Mouse (Mus musculus) kidney, embryonic 16.5 days (tissue): ENCODE data around the gene Rap1b. TPM values are rescaled to one million over a fixed set of nuclear protein-coding genes. Genes with fewer than 3 reads are reported as not detected.

Experiments used
- ATAC-seq: fragments of 200-750 bp; cut with Nextera tagmentation; 2 replicates; pipeline ENCODE4 v1.8.0; 2017; ENCODE audit warnings: moderate TSS enrichment; ENCODE audit not compliant: low FRiP score, low TSS enrichment
- H3K27ac ChIP-seq: fragments of 300-500 bp; sonication (generic); 2 replicates; pipeline ENCODE4 v1.5.1; 2014; ENCODE audit warnings: low read length
- H3K27me3 ChIP-seq: fragments of 300-500 bp; sonication (generic); 2 replicates; pipeline ENCODE4 v1.6.1; 2014; ENCODE audit warnings: low read length, control low read depth, mixed read lengths; ENCODE audit not compliant: insufficient read depth
- H3K36me3 ChIP-seq: fragments of 300-500 bp; sonication (generic); 2 replicates; pipeline ENCODE4 v1.6.1; 2014; ENCODE audit warnings: low read length, control low read depth, mixed read lengths; ENCODE audit not compliant: insufficient read depth
- H3K4me1 ChIP-seq: fragments of 300-500 bp; sonication (generic); 2 replicates; pipeline ENCODE4 v1.6.1; 2014; ENCODE audit warnings: low read length, control low read depth, mixed read lengths; ENCODE audit not compliant: insufficient read depth
- H3K4me2 ChIP-seq: fragments of 300-500 bp; sonication (generic); replicated peaks from 2 replicates; pipeline ENCODE4 v1.6.1; 2014; ENCODE audit warnings: low read depth, low read length
- H3K4me3 ChIP-seq: fragments of 300-500 bp; sonication (generic); 2 replicates; pipeline ENCODE4 v1.5.1; 2014; ENCODE audit warnings: mild to moderate bottlenecking, low read length
- H3K9ac ChIP-seq: fragments of 300-500 bp; sonication (generic); replicated peaks from 2 replicates; pipeline ENCODE4 v1.6.1; 2014; ENCODE audit warnings: low read length
- H3K9me3 ChIP-seq: fragments of 300-500 bp; sonication (generic); 2 replicates; pipeline ENCODE4 v1.6.1; 2016; ENCODE audit warnings: low read length, control low read depth
- WGBS: fragments of 180-500 bp; shearing (Covaris S2); extraction: QIAGEN DNeasy Blood & Tissue Kit; methylation state at CpG from one replicate; pipeline ENCODE4 v1.1.7; 2014; 5-methylcytosine and 5-hydroxymethylcytosine counted together
- polyA plus RNA-seq: library from polyadenylated mRNA; unstranded; fragments of >200 nt; fragmentation: Nextera tagmentation; extraction: Ambion mirVana; gene quantifications from 2 replicates; pipeline ENCODE4 v1.2.1, GENCODE M21; 2015

Gene Rap1b
- polyA plus RNA-seq, 1 experiment from 2014 or later: 185 TPM

GRCm38 (mm10) chr10:117862014-117862580, 16.3 kb upstream of the Rap1b start:
- no peak overlapping the region for H3K4me3 ChIP-seq
- no peaks in the 10 kb centered on the region for H3K4me1 ChIP-seq
- no peak overlapping the region for H3K9ac ChIP-seq
- H3K27ac ChIP-seq: no peak overlapping the region
- WGBS: 68% methylated on average over 11 of the region's 11 CpGs
- no peaks in the 10 kb centered on the region for H3K9me3 ChIP-seq
- H3K27me3 ChIP-seq: no peaks in the 10 kb centered on the region
- no peaks in the 10 kb centered on the region for H3K36me3 ChIP-seq
- ATAC-seq: peak; percentile 73
- H3K4me2 ChIP-seq: no peak overlapping the region

- H3K4me1 ChIP-seq: no peaks in the 10 kb centered on the region
- no peaks in the 10 kb centered on the region for H3K9me3 ChIP-seq
- no peaks in the 10 kb centered on the region for H3K36me3 ChIP-seq
- no peak overlapping the region for H3K9ac ChIP-seq
- 66% methylated on average over 16 of the region's 16 CpGs for WGBS
- H3K27me3 ChIP-seq: no peaks in the 10 kb centered on the region
- no peak overlapping the region for H3K4me3 ChIP-seq
- ATAC-seq: no peak
- no peak overlapping the region for H3K27ac ChIP-seq
- H3K4me2 ChIP-seq: no peak overlapping the region
Observed at GRCm38 (mm10) chr10:117860958-117861357, 15.1 kb upstream of the Rap1b start.

DNA sequence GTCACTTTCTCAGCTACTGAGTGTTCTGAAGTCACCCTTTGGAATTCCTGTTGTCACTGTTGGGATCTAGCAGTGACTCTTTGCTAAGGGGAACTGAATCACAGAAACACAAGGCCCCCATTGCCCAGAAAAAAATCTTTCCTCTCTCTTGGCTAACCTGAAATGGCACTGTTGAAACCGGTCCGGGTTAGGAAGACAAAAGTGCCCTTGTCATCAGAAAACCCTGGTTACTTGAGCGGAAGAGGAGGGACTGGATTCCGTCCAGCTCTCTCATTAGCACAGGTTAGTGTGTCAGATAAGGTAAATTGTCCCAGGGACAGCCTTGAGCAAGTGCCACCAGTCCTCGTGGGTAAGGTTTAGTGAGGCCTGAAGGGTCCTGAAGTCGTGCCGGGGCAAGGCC, 14.5 kb upstream of the Rap1b start:
- H3K36me3 ChIP-seq: no peaks in the 10 kb centered on the region
- no peaks in the 10 kb centered on the region for H3K27me3 ChIP-seq
- no peak overlapping the region for H3K4me3 ChIP-seq
- no peaks in the 10 kb centered on the region for H3K4me1 ChIP-seq
- H3K9ac ChIP-seq: no peak overlapping the region
- no peak overlapping the region for H3K27ac ChIP-seq
- WGBS: 70% methylated on average over 7 of the region's 7 CpGs
- no peak for ATAC-seq
- no peak overlapping the region for H3K4me2 ChIP-seq
- no peaks in the 10 kb centered on the region for H3K9me3 ChIP-seq

GRCm38 (mm10) chr10:117859800-117860199, 14.0 kb upstream of the Rap1b start:
- no peaks in the 10 kb centered on the region for H3K4me1 ChIP-seq
- no peak for ATAC-seq
- no peak overlapping the region for H3K4me2 ChIP-seq
- no peak overlapping the region for H3K9ac ChIP-seq
- H3K4me3 ChIP-seq: no peak overlapping the region
- no peaks in the 10 kb centered on the region for H3K36me3 ChIP-seq
- H3K27me3 ChIP-seq: no peaks in the 10 kb centered on the region
- H3K9me3 ChIP-seq: no peaks in the 10 kb centered on the region
- 76% methylated on average over 11 of the region's 11 CpGs for WGBS
- no peak overlapping the region for H3K27ac ChIP-seq

DNA sequence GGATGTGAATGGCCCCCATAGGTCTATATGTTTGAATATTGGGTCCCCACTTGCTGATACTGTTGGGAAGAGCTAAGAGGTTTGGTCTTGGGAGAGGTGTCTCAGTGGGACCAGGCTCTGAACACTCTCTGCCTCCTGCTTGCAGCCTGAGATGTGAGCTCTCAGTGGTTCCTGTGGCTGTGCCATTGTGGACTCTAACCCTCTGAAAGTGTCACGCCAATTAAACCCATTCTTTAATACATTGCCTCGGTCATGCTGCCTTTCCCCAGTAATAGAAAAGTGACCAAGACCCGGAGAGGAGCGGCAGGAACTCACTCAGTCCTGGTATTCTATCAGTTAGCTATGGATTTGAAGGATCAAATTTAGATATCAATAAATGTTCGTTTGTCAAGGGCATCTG, 12.4 kb upstream of the Rap1b start:
- H3K4me2 ChIP-seq: no peak overlapping the region
- no peak for ATAC-seq
- no peak overlapping the region for H3K4me3 ChIP-seq
- H3K9ac ChIP-seq: no peak overlapping the region
- H3K36me3 ChIP-seq: no peaks in the 10 kb centered on the region
- no peaks in the 10 kb centered on the region for H3K27me3 ChIP-seq
- no peaks in the 10 kb centered on the region for H3K9me3 ChIP-seq
- no peak overlapping the region for H3K27ac ChIP-seq
- H3K4me1 ChIP-seq: no peaks in the 10 kb centered on the region
- 89% methylated on average over 5 of the region's 5 CpGs for WGBS

DNA sequence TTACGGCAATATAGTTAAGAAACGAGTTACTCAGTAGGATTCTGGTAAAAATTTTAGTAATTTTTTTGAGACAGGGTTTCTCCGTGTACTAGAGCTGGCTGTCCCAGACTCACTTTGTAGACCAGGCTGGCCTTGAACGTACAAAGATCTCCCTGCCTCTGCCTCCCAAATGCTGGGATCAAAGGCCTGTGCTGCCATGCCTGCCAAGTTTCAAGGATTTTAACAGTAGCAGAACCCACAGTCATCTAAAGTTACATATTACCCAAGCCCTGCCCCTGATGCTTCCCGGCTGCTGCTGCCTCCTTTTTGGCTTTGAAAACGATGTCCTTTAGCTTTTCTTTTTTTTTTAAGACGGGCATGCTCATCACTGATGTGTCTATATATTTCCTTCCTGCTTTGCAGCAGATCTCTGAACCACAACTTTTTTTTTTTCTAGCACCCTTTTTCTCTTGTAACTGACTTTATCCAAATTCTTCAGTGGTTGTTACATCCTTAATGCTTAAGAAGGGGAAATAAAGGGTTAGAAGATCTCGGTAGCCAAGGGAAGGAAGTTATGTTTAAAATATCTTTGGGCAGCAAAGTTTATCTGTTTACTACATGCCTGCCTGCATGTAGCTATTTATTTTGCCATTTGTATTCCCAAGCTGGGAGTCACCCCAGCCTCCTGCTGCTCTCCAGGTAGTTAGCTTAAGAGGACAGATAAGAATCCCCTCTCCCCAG, 10.3 kb upstream of the Rap1b start:
- no peak overlapping the region for H3K4me2 ChIP-seq
- H3K36me3 ChIP-seq: no peaks in the 10 kb centered on the region
- ATAC-seq: no peak
- 65% methylated on average over 8 of the region's 8 CpGs for WGBS
- no peaks in the 10 kb centered on the region for H3K27me3 ChIP-seq
- no peaks in the 10 kb centered on the region for H3K9me3 ChIP-seq
- H3K4me1 ChIP-seq: no peaks in the 10 kb centered on the region
- no peak overlapping the region for H3K4me3 ChIP-seq
- no peak overlapping the region for H3K9ac ChIP-seq
- H3K27ac ChIP-seq: no peak overlapping the region

- no peak overlapping the region for H3K27ac ChIP-seq
- no peaks in the 10 kb centered on the region for H3K27me3 ChIP-seq
- H3K9ac ChIP-seq: no peak overlapping the region
- H3K4me1 ChIP-seq: no peaks in the 10 kb centered on the region
- no peak overlapping the region for H3K4me3 ChIP-seq
- no peak overlapping the region for H3K4me2 ChIP-seq
- ATAC-seq: no peak
- no peaks in the 10 kb centered on the region for H3K36me3 ChIP-seq
- WGBS: 90% methylated on average over 10 of the region's 10 CpGs
- no peaks in the 10 kb centered on the region for H3K9me3 ChIP-seq
Observed at GRCm38 (mm10) chr10:117852648-117853192, 6.9 kb upstream of the Rap1b start.

DNA sequence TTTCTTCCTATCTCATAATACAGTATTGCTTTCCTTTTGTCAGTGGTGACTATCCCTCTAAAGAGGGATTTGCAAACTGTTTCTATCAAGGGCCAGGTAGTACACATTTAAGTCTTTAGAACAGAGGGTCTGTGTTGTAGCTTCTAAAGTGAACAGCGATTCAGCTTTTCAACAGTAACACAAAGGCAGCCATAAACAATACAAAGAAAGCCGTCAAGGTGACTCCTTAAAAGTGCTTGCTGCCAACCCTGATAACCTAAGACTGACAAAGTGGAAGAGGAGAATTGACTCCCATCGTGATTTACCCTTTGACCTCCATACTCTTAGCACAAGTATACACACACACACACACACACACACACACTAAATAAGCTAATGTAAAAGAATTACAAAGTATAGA, 3.1 kb upstream of the Rap1b start:
- Histone ChIP-seq H3K4me2 (no peak overlapping the region), H3K4me3 (no peak overlapping the region), H3K36me3 (no peaks in the 10 kb centered on the region), H3K9me3 (no peaks in the 10 kb centered on the region), H3K9ac (no peak overlapping the region), H3K27me3 (no peaks in the 10 kb centered on the region), H3K4me1 (peaks cover 16% of the 10 kb centered on the region), H3K27ac (no peak overlapping the region)
- whole genome bisulfite sequencing: 70% methylated on average over 3 of the region's 3 CpGs
- no peak for ATAC-seq

DNA sequence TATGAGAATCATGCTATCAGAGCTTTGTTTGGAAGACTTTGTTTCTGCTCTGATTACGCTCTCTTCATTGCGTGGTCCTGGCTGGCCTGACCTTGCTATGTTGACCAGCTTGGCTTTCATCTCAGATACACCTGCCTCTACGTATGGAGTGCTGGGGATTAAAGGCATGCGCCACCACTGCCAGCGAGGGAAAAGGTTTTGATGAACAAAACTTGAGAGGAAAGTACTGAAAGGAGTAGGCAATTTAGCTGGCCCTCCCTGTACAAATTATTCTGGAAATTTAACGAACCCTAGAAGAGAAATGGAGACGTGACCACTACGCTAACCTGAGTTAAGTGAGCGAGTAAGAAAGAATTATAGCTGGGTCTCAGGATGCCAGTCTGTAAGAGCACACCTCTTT, 961 bp upstream of the Rap1b start:
- Histone ChIP-seq H3K4me2 (peak overlapping the region; percentile 76), H3K27me3 (no peaks in the 10 kb centered on the region), H3K9me3 (no peaks in the 10 kb centered on the region), H3K4me1 (peaks cover 22% of the 10 kb centered on the region), H3K27ac (no peak overlapping the region), H3K4me3 (peak overlapping the region; percentile 93; the same call in 1 of the 2 replicates), H3K9ac (peak overlapping the region; percentile 90), H3K36me3 (no peaks in the 10 kb centered on the region)
- no peak for ATAC-seq
- 40% methylated on average over 9 of the region's 9 CpGs for WGBS

GRCm38 (mm10) chr10:117846260-117846632, 411 bp upstream of the Rap1b start:
- WGBS: under 1% methylated on average over 21 of the region's 21 CpGs
- Histone ChIP-seq H3K9me3 (no peaks in the 10 kb centered on the region), H3K4me2 (peak overlapping the region; percentile 76), H3K4me1 (peaks cover 23% of the 10 kb centered on the region), H3K9ac (peak overlapping the region; percentile 90), H3K36me3 (no peaks in the 10 kb centered on the region), H3K27ac (peak overlapping the region; percentile 95), H3K4me3 (peak overlapping the region; percentile 93), H3K27me3 (no peaks in the 10 kb centered on the region)
- peak; percentile 90; the same call in 1 of the 2 replicates for ATAC-seq
